Mouse (Mus musculus) spleen, adult 2 months (tissue): Measurements from ENCODE around the gene Tfap2e.

ENCODE experiments used
- CTCF ChIP-seq: fragments of 200-500 bp; IDR thresholded peaks from 2 replicates; pipeline ENCODE4 v1.5.1; 2011; ENCODE audit warnings: mild to moderate bottlenecking, inconsistent platforms; ENCODE audit not compliant: insufficient read depth, insufficient read length, insufficient replicate concordance; ENCODE audit errors: extremely low read depth
- POLR2A ChIP-seq: fragments of 200-500 bp; IDR thresholded peaks from 2 replicates; pipeline ENCODE4 v1.6.1; 2011; ENCODE audit warnings: low read depth, low read length, inconsistent platforms

DNA sequence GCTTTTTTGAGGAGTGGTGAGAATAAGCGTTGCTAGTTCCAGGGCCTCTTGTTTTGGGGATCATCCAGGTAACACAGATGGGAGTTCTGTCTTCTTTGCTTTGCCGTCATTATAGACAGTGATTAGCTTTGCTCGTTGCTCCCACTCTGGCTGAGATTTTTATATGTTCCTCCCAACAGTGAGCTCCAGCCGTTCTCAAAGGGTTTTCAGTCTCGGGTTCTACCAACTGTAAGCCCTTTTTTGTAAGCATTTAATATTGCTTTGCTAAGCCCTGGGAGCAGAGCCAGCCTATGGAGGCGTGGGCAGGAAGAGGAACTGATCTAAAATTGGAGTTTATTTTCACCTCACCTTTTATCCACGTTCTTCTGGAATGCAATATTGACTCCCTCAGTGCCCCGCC is 47.0 kb upstream of the Tfap2e start:
- TF ChIP-seq CTCF = no peak
- TF ChIP-seq POLR2A = no peak
